Comparison of ENCODE assay signal across 8 mouse cellular contexts in genomic region chr9:55946819-55947218, GRCm38 (mm10). TPM values are rescaled to one million over a fixed set of nuclear protein-coding genes. Genes with fewer than 3 reads are reported as not detected.
DNase-seq lines count a peak whose midpoint lies in the region.

No protein-coding gene starts in this region.

- DNase-seq in frontal cortex, postnatal 36 days (ENCODE audit: low spot score in 2 of 2), result peak; percentile 4 to 23
- DNase-seq in frontal cortex, postnatal 25 days (ENCODE audit: low spot score in 2 of 2), result no peak
- peak; percentile 23 to 59 for DNase-seq in spleen, postnatal 10 days (ENCODE audit: low spot score in 2 of 2)
- no peak for DNase-seq in spleen, adult 12 weeks (ENCODE audit: low spot score)
- DNase-seq in brain, adult 2 months (ENCODE audit: low read depth, low spot score), result peak; percentile 72
- DNase-seq in left cerebral cortex, postnatal 14 days (ENCODE audit: low spot score in 2 of 2), result peak; percentile 26 to 42
- DNase-seq in retina, postnatal 1 day, result peak; percentile 63
- DNase-seq in ovary, adult 18-20 months (ENCODE audit: low spot score), result no peak

- intact Hi-C loops in left cerebral cortex, postnatal 14 days (cut with DNase I), result no loop called here

RNA-seq across cellular contexts. Expression of gene Scaper, which starts 8.9 kb away (rescaled TPM):
- 10 to 100 TPM; 30.9 to 33.8 TPM for total RNA-seq in left cerebral cortex, postnatal 14 days (2021)

Comparison
In these comparisons a context has a peak if more than half of its experiments do, and no peak if none do; other contexts are left out.
1. DNase-seq: peak in frontal cortex, postnatal 36 days (2 of 2), spleen, postnatal 10 days (2 of 2), brain, adult 2 months (single experiment), left cerebral cortex, postnatal 14 days (2 of 2) and retina, postnatal 1 day (single experiment); none in frontal cortex, postnatal 25 days (0 of 2), spleen, adult 12 weeks (single experiment) and ovary, adult 18-20 months (single experiment).